Mouse (Mus musculus): ENCODE results near the gene Sugct. TPM values are rescaled to one million over a fixed set of nuclear protein-coding genes. Genes with fewer than 3 reads are reported as not detected.

The Sugct gene
- polyA plus RNA-seq, 1 experiment = 1.0 TPM

- no peak for TF ChIP-seq USF1 (IDR thresholded peaks at IDR 0.05; ENCODE audit: low read depth)
- TF ChIP-seq SRF (IDR thresholded peaks at IDR 0.05; ENCODE audit: control insufficient read depth, insufficient read length, low read depth) = no peak
- no peak for TF ChIP-seq MYOD1 (IDR thresholded peaks at IDR 0.05; ENCODE audit: control insufficient read depth in 1 of 3, insufficient read length in 2 of 3, low read depth in 2 of 3)
- no peak for TF ChIP-seq MYOG (IDR thresholded peaks at IDR 0.05; ENCODE audit: control insufficient read depth in 1 of 3, insufficient read depth in 1 of 3, insufficient read length in 2 of 3, low read depth in 2 of 3)
- no peak for TF ChIP-seq POLR2AphosphoS2 (IDR thresholded peaks at IDR 0.05; ENCODE audit: insufficient read length, low read depth)
- TF ChIP-seq TCF3 (IDR thresholded peaks at IDR 0.05; ENCODE audit: insufficient read length, low read depth) = no peak
- TF ChIP-seq POLR2A (IDR thresholded peaks at IDR 0.05; ENCODE audit: insufficient read length, low read depth) = no peak
- TF ChIP-seq REST (IDR thresholded peaks at IDR 0.05; ENCODE audit: insufficient read depth, insufficient read length) = no peak
- TF ChIP-seq MAX (IDR thresholded peaks at IDR 0.05; ENCODE audit: low read depth) = no peak
- TF ChIP-seq CEBPB (IDR thresholded peaks at IDR 0.05; ENCODE audit: insufficient read depth, poor library complexity, severe bottlenecking) = no peak
- no peak for TF ChIP-seq E2F4 (IDR thresholded peaks at IDR 0.05; ENCODE audit: insufficient read depth)
- TF ChIP-seq TCF12 (IDR thresholded peaks at IDR 0.05; ENCODE audit: insufficient read depth, poor library complexity, severe bottlenecking) = no peak
- H3K79me2 ChIP-seq (ENCODE audit: control insufficient read depth, insufficient read depth) = no peaks in the 10 kb centered on the region
- no peak overlapping the region for H3K4me3 ChIP-seq
- no peak overlapping the region for H3ac ChIP-seq (ENCODE audit: control insufficient read depth, insufficient read length)
- no peaks in the 10 kb centered on the region for H3K36me3 ChIP-seq (ENCODE audit: control insufficient read depth, insufficient read depth)
- H3K27me3 ChIP-seq (ENCODE audit: control insufficient read depth, insufficient read depth, insufficient read length) = no peaks in the 10 kb centered on the region
- H3K4me2 ChIP-seq (ENCODE audit: low read depth) = no peak overlapping the region
Measured at GRCm38 (mm10) chr13:17581684-17582083, 113.7 kb downstream of the Sugct start.

- H3K4me3 ChIP-seq = no peak overlapping the region
- H3K79me2 ChIP-seq (ENCODE audit: control insufficient read depth, insufficient read depth) = no peaks in the 10 kb centered on the region
- TF ChIP-seq E2F4 (IDR thresholded peaks at IDR 0.05; ENCODE audit: insufficient read depth) = no peak
- no peak for TF ChIP-seq CEBPB (IDR thresholded peaks at IDR 0.05; ENCODE audit: insufficient read depth, poor library complexity, severe bottlenecking)
- TF ChIP-seq MYOG (IDR thresholded peaks at IDR 0.05; ENCODE audit: control insufficient read depth in 1 of 3, insufficient read depth in 1 of 3, insufficient read length in 2 of 3, low read depth in 2 of 3) = no peak
- no peak for TF ChIP-seq POLR2A (IDR thresholded peaks at IDR 0.05; ENCODE audit: insufficient read length, low read depth)
- H3K4me2 ChIP-seq (ENCODE audit: low read depth) = no peak overlapping the region
- no peaks in the 10 kb centered on the region for H3K27me3 ChIP-seq (ENCODE audit: control insufficient read depth, insufficient read depth, insufficient read length)
- no peak overlapping the region for H3ac ChIP-seq (ENCODE audit: control insufficient read depth, insufficient read length)
- no peaks in the 10 kb centered on the region for H3K36me3 ChIP-seq (ENCODE audit: control insufficient read depth, insufficient read depth)
Measured at GRCm38 (mm10) chr13:17559357-17559756, 136.0 kb downstream of the Sugct start.

- H3K36me3 ChIP-seq (ENCODE audit: control insufficient read depth, insufficient read depth) = no peaks in the 10 kb centered on the region
- TF ChIP-seq SRF (IDR thresholded peaks at IDR 0.05; ENCODE audit: control insufficient read depth, insufficient read length, low read depth) = no peak
- TF ChIP-seq MAX (IDR thresholded peaks at IDR 0.05; ENCODE audit: low read depth) = no peak
- TF ChIP-seq E2F4 (IDR thresholded peaks at IDR 0.05; ENCODE audit: insufficient read depth) = no peak
- TF ChIP-seq MYOD1 (IDR thresholded peaks at IDR 0.05; ENCODE audit: control insufficient read depth in 1 of 3, insufficient read length in 2 of 3, low read depth in 2 of 3) = no peak
- TF ChIP-seq TCF3 (IDR thresholded peaks at IDR 0.05; ENCODE audit: insufficient read length, low read depth) = no peak
- TF ChIP-seq POLR2AphosphoS2 (IDR thresholded peaks at IDR 0.05; ENCODE audit: insufficient read length, low read depth) = no peak
- no peak for TF ChIP-seq REST (IDR thresholded peaks at IDR 0.05; ENCODE audit: insufficient read depth, insufficient read length)
- TF ChIP-seq TCF12 (IDR thresholded peaks at IDR 0.05; ENCODE audit: insufficient read depth, poor library complexity, severe bottlenecking) = no peak
- no peak for TF ChIP-seq MYOG (IDR thresholded peaks at IDR 0.05; ENCODE audit: control insufficient read depth in 1 of 3, insufficient read depth in 1 of 3, insufficient read length in 2 of 3, low read depth in 2 of 3)
- H3K4me2 ChIP-seq (ENCODE audit: low read depth) = no peak overlapping the region
- no peaks in the 10 kb centered on the region for H3K79me2 ChIP-seq (ENCODE audit: control insufficient read depth, insufficient read depth)
- no peaks in the 10 kb centered on the region for H3K27me3 ChIP-seq (ENCODE audit: control insufficient read depth, insufficient read depth, insufficient read length)
- no peak overlapping the region for H3ac ChIP-seq (ENCODE audit: control insufficient read depth, insufficient read length)
- H3K4me3 ChIP-seq = no peak overlapping the region
Measured at GRCm38 (mm10) chr13:17536341-17536740, 159.0 kb downstream of the Sugct start.

GRCm38 (mm10) chr13:17534871-17535270 lies 160.5 kb downstream of the Sugct start:
- no peak overlapping the region for H3K4me3 ChIP-seq
- TF ChIP-seq POLR2AphosphoS2 (IDR thresholded peaks at IDR 0.05; ENCODE audit: insufficient read length, low read depth) (no peak), POLR2A (IDR thresholded peaks at IDR 0.05; ENCODE audit: insufficient read length, low read depth) (no peak), TCF3 (IDR thresholded peaks at IDR 0.05; ENCODE audit: insufficient read length, low read depth) (no peak)
- no peaks in the 10 kb centered on the region for H3K79me2 ChIP-seq (ENCODE audit: control insufficient read depth, insufficient read depth)
- no peak overlapping the region for H3K4me2 ChIP-seq (ENCODE audit: low read depth)
- no peaks in the 10 kb centered on the region for H3K36me3 ChIP-seq (ENCODE audit: control insufficient read depth, insufficient read depth)
- no peaks in the 10 kb centered on the region for H3K27me3 ChIP-seq (ENCODE audit: control insufficient read depth, insufficient read depth, insufficient read length)
- no peak overlapping the region for H3ac ChIP-seq (ENCODE audit: control insufficient read depth, insufficient read length)

- TF ChIP-seq MAX (IDR thresholded peaks at IDR 0.05; ENCODE audit: low read depth) (no peak), POLR2AphosphoS2 (IDR thresholded peaks at IDR 0.05; ENCODE audit: insufficient read length, low read depth) (no peak), POLR2A (IDR thresholded peaks at IDR 0.05; ENCODE audit: insufficient read length, low read depth) (no peak), CEBPB (IDR thresholded peaks at IDR 0.05; ENCODE audit: insufficient read depth, poor library complexity, severe bottlenecking) (no peak), E2F4 (IDR thresholded peaks at IDR 0.05; ENCODE audit: insufficient read depth) (no peak), REST (IDR thresholded peaks at IDR 0.05; ENCODE audit: insufficient read depth, insufficient read length) (no peak), USF1 (IDR thresholded peaks at IDR 0.05; ENCODE audit: low read depth) (no peak), TCF12 (IDR thresholded peaks at IDR 0.05; ENCODE audit: insufficient read depth, poor library complexity, severe bottlenecking) (no peak), MYOD1 (IDR thresholded peaks at IDR 0.05; ENCODE audit: control insufficient read depth in 1 of 3, insufficient read length in 2 of 3, low read depth in 2 of 3) (no peak), SRF (IDR thresholded peaks at IDR 0.05; ENCODE audit: control insufficient read depth, insufficient read length, low read depth) (no peak), MYOG (IDR thresholded peaks at IDR 0.05; ENCODE audit: control insufficient read depth in 1 of 3, insufficient read depth in 1 of 3, insufficient read length in 2 of 3, low read depth in 2 of 3) (no peak), TCF3 (IDR thresholded peaks at IDR 0.05; ENCODE audit: insufficient read length, low read depth) (no peak)
- Histone ChIP-seq H3K4me3 (no peak overlapping the region), H3K79me2 (ENCODE audit: control insufficient read depth, insufficient read depth) (no peaks in the 10 kb centered on the region), H3K4me2 (ENCODE audit: low read depth) (no peak overlapping the region), H3K27me3 (ENCODE audit: control insufficient read depth, insufficient read depth, insufficient read length) (no peaks in the 10 kb centered on the region), H3ac (ENCODE audit: control insufficient read depth, insufficient read length) (no peak overlapping the region), H3K36me3 (ENCODE audit: control insufficient read depth, insufficient read depth) (no peaks in the 10 kb centered on the region)
Measured at GRCm38 (mm10) chr13:17534469-17534868, 160.9 kb downstream of the Sugct start.
